ENCODE assay signal across 11 mouse cellular contexts in the genomic region with DNA sequence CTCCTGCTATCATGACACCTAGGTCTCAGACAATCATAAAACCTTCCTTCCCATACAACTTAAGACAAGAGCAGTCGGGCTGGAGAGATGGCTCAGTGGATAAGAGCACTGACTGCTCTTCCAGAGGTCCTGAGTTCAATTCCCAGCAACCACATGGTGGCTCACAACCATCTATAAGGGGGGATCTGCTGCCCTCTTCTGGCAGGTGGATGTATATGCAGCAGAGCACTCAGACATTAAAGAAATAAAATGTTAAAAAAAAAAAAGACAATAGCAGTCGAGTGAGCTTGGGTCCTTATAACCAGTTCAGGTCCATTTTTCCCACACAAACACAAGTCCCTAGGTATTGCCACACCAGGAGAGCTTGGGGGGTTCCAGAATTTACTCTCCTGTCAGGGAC. TPM values are rescaled to one million over a fixed set of nuclear protein-coding genes. Genes with fewer than 3 reads are reported as not detected.
DNase-seq lines count a peak whose midpoint lies in the region; ATAC-seq and TF ChIP-seq lines count a peak whose summit lies in the region.
"Had no signal": no experiment of that assay in that cellular context is flagged by ENCODE, and none has a peak within 500 bp of the region (broad histone marks: within the 10 kb centered on the region; RNA-seq: fewer than 3 reads in every experiment).

No protein-coding gene starts in this region.

- peaks cover 4% of the 10 kb centered on the region; the same call in 1 of the 2 replicates for H3K9me3 ChIP-seq in lung, embryonic 14.5 days (ENCODE audit: low read depth, low read length)
- H3K9me3 ChIP-seq in forebrain, embryonic 10.5 days: peaks cover 9% of the 10 kb centered on the region; the same call in 1 of the 2 replicates
- H3K9me3 ChIP-seq: liver, embryonic 13.5 days had no signal

- peaks cover 19% of the 10 kb centered on the region; the same call in 1 of the 2 replicates for H3K4me1 ChIP-seq in lung, embryonic 14.5 days (ENCODE audit: insufficient read depth)
- peaks cover 7% of the 10 kb centered on the region for H3K4me1 ChIP-seq in bone marrow macrophage, adult 2 months (ENCODE audit: control insufficient read depth, insufficient read depth, low read length)
- peaks cover 9% of the 10 kb centered on the region; the same call in 1 of the 2 replicates for H3K4me1 ChIP-seq in forebrain, embryonic 10.5 days
- H3K4me1 ChIP-seq: midbrain, embryonic 12.5 days had no signal

- H3K27me3 ChIP-seq in lung, embryonic 14.5 days (ENCODE audit: insufficient read depth, low read length): no peaks in the 10 kb centered on the region
- 0 out of 2 replicates have a peak, but pooled peaks cover 4% of the 10 kb centered on the region for H3K27me3 ChIP-seq in forebrain, embryonic 10.5 days (ENCODE audit: poor library complexity, severe bottlenecking)
- H3K27me3 ChIP-seq: midbrain, embryonic 12.5 days had no signal

- ATAC-seq in lung, embryonic 14.5 days (ENCODE audit: insufficient read depth): no peak

- H3K4me2 ChIP-seq in lung, embryonic 14.5 days: no peak overlapping the region
- H3K4me2 ChIP-seq: liver, embryonic 13.5 days; midbrain, embryonic 12.5 days had no signal

- WGBS in lung, embryonic 14.5 days: 69% methylated on average over 2 of the region's 2 CpGs
- 61% methylated on average over 2 of the region's 2 CpGs for WGBS in forebrain, embryonic 10.5 days

- no peak overlapping the region for H3K4me3 ChIP-seq in lung, embryonic 14.5 days (ENCODE audit: low read depth, low read length)
- H3K4me3 ChIP-seq in bone marrow macrophage, adult 2 months (ENCODE audit: insufficient read depth, low read length): no peak overlapping the region
- H3K4me3 ChIP-seq in forebrain, embryonic 10.5 days: no peak overlapping the region
- H3K4me3 ChIP-seq: liver, embryonic 13.5 days; midbrain, embryonic 12.5 days had no signal

- TF ChIP-seq CTCF in lung, embryonic 14.5 days (IDR thresholded peaks at IDR 0.05; ENCODE audit: low read depth): peak; percentile 57
- 0 out of 2 replicates have a peak, but pooled peaks have one; percentile 23 for TF ChIP-seq CTCF in bone marrow macrophage, adult 2 months (IDR thresholded peaks at IDR 0.05; ENCODE audit: low read depth, low read length)

- H3K9ac ChIP-seq in lung, embryonic 14.5 days: no peak overlapping the region
- H3K9ac ChIP-seq: liver, embryonic 13.5 days; midbrain, embryonic 12.5 days had no signal

- H3K27ac ChIP-seq in lung, embryonic 14.5 days (ENCODE audit: low read depth): no peak overlapping the region
- H3K27ac ChIP-seq in bone marrow macrophage, adult 2 months (ENCODE audit: insufficient read depth, low read depth, low read length): no peak overlapping the region
- H3K27ac ChIP-seq in forebrain, embryonic 10.5 days: no peak overlapping the region
- H3K27ac ChIP-seq: liver, embryonic 13.5 days; midbrain, embryonic 12.5 days had no signal

- DNase-seq in heart, postnatal 4 days: peak; percentile 22
- no peak for DNase-seq in heart, postnatal 10 days
- DNase-seq in lung, embryonic 14.5 days: peak; percentile 43
- DNase-seq in lung, postnatal 14 days: no peak
- DNase-seq in thymus, postnatal 25 days: peak; percentile 45
- DNase-seq in forebrain, embryonic 10.5 days (ENCODE audit: extremely low spot score, low spot score): no peak
- no peak for DNase-seq in spleen, postnatal 10 days (ENCODE audit: low spot score in 2 of 2)
- DNase-seq: embryo, embryonic 11 days; liver, embryonic 13.5 days had no signal

- no peak for TF ChIP-seq POLR2A in bone marrow macrophage, adult 2 months (IDR thresholded peaks at IDR 0.05; ENCODE audit: borderline replicate concordance, low read depth, low read length)

- H3K36me3 ChIP-seq in lung, embryonic 14.5 days (ENCODE audit: insufficient read depth): no peaks in the 10 kb centered on the region
- H3K36me3 ChIP-seq in forebrain, embryonic 10.5 days (replicated peaks): peaks cover 7% of the 10 kb centered on the region
- H3K36me3 ChIP-seq: liver, embryonic 13.5 days; midbrain, embryonic 12.5 days had no signal

- intact Hi-C loops in heart, postnatal 10 days (cut with DNase I): no loop called here

RNA-seq across cellular contexts. Expression of gene Bahcc1, which starts 23.9 kb away (rescaled TPM):
- 10 to 100 TPM; 14.1 to 16.5 TPM for total RNA-seq in heart, postnatal 4 days (2021)
- total RNA-seq in heart, postnatal 10 days (2021): 10 to 100 TPM in 1 of 2 experiments, 1 to 10 TPM in 1; 8.8 to 14.1 TPM
- polyA plus RNA-seq in lung, embryonic 14.5 days (2014; fragmentation: Nextera tagmentation; extraction: Ambion mirVana): 14.3 and 15.6 TPM in 2 replicates
- 5.2 and 5.7 TPM in 2 replicates for polyA plus RNA-seq in bone marrow macrophage, adult 2 months (2012; ENCODE audit: insufficient read depth, insufficient read length, missing spikeins)
- 13.7 and 16.1 TPM in 2 replicates for polyA plus RNA-seq in forebrain, embryonic 10.5 days (2016; fragmentation: Nextera tagmentation; extraction: Ambion mirVana)

RNA-seq across cellular contexts. Expression of gene Slc38a10, which starts 57.7 kb away (rescaled TPM):
- total RNA-seq in heart, postnatal 4 days (2021): 100 to 1,000 TPM; 115 to 116 TPM
- 100 to 1,000 TPM; 104 to 116 TPM for total RNA-seq in heart, postnatal 10 days (2021)
- 77.2 and 83.9 TPM in 2 replicates for polyA plus RNA-seq in lung, embryonic 14.5 days (2014; fragmentation: Nextera tagmentation; extraction: Ambion mirVana)
- 50.1 and 60.0 TPM in 2 replicates for polyA plus RNA-seq in bone marrow macrophage, adult 2 months (2012; ENCODE audit: insufficient read depth, insufficient read length, missing spikeins)
- polyA plus RNA-seq in forebrain, embryonic 10.5 days (2016; fragmentation: Nextera tagmentation; extraction: Ambion mirVana): 90.6 and 93.2 TPM in 2 replicates

Comparison
In these comparisons a context has a peak if more than half of its experiments do, and no peak if none do; other contexts are left out.
1. DNase-seq: peak in heart, postnatal 4 days (single experiment), lung, embryonic 14.5 days (single experiment) and thymus, postnatal 25 days (single experiment); none in heart, postnatal 10 days (0 of 2), lung, postnatal 14 days (single experiment), forebrain, embryonic 10.5 days (single experiment) and spleen, postnatal 10 days (0 of 2).